Mouse (Mus musculus) hindbrain, postnatal 0 days (tissue): ENCODE data around the gene Bcl9l. TPM values are rescaled to one million over a fixed set of nuclear protein-coding genes. Genes with fewer than 3 reads are reported as not detected.

Source experiments
- ATAC-seq: fragments of 200-750 bp; cut with Nextera tagmentation; 2 replicates; pipeline ENCODE4 v1.8.0; 2017; ENCODE audit warnings: mild to moderate bottlenecking, moderate TSS enrichment, moderate library complexity
- DNase-seq: peaks from one replicate; pipeline ENCODE4 v3.0.0-alpha.2; 2015; ENCODE audit warnings: low spot score
- H3K27ac ChIP-seq: fragments of 300-500 bp; sonication (generic); 2 replicates; pipeline ENCODE4 v1.5.1; 2014; ENCODE audit warnings: mild to moderate bottlenecking
- H3K27me3 ChIP-seq: fragments of 300-500 bp; sonication (generic); 2 replicates; pipeline ENCODE4 v1.6.1; 2014; ENCODE audit warnings: low read length, mixed read lengths; ENCODE audit not compliant: insufficient read depth
- H3K36me3 ChIP-seq: fragments of 300-500 bp; sonication (generic); 2 replicates; pipeline ENCODE4 v1.6.1; 2014; ENCODE audit warnings: low read length, mixed read lengths; ENCODE audit not compliant: insufficient read depth
- H3K4me1 ChIP-seq: fragments of 300-500 bp; sonication (generic); 2 replicates; pipeline ENCODE4 v1.6.1; 2014; ENCODE audit warnings: antibody characterized with exemption, low read length, mixed read lengths; ENCODE audit not compliant: insufficient read depth
- H3K4me2 ChIP-seq: fragments of 300-500 bp; sonication (generic); 2 replicates; pipeline ENCODE4 v1.6.1; 2014; ENCODE audit warnings: low read depth, mild to moderate bottlenecking, low read length, moderate library complexity, mixed read lengths
- H3K4me3 ChIP-seq: fragments of 300-500 bp; sonication (generic); 2 replicates; pipeline ENCODE4 v1.5.1; 2014; ENCODE audit warnings: low read length
- H3K9ac ChIP-seq: fragments of 300-500 bp; sonication (generic); replicated peaks from 2 replicates; pipeline ENCODE4 v1.6.1; 2014; ENCODE audit warnings: mild to moderate bottlenecking, low read length, moderate library complexity, mixed read lengths
- H3K9me3 ChIP-seq: fragments of 300-500 bp; sonication (generic); 2 replicates; pipeline ENCODE4 v1.6.1; 2016; ENCODE audit warnings: low read length, mixed read lengths
- CTCF ChIP-seq: IDR thresholded peaks from 2 replicates; pipeline ENCODE4 v1.5.1; 2016; ENCODE audit warnings: antibody characterized with exemption, control low read depth, low read depth
- WGBS: fragments of 180-500 bp; shearing (Covaris S2); extraction: QIAGEN DNeasy Blood & Tissue Kit; methylation state at CpG from one replicate; pipeline ENCODE4 v1.1.7; 2014; 5-methylcytosine and 5-hydroxymethylcytosine counted together
- polyA plus RNA-seq: library from polyadenylated mRNA; unstranded; fragments of >200 nt; fragmentation: Nextera tagmentation; extraction: Ambion mirVana; gene quantifications from 2 replicates; pipeline ENCODE4 v1.2.1, GENCODE M21; 2015
- total RNA-seq: library from RNA; depleted of rRNA; stranded (reverse); fragments of >200 nt; gene quantifications from 2 replicates; pipeline ENCODE4 v1.2.3, GENCODE M21; 2014

Bcl9l gene
- total and polyA plus RNA-seq, 2 experiments from 2014 or later = 8.4 to 32.7 TPM

DNA sequence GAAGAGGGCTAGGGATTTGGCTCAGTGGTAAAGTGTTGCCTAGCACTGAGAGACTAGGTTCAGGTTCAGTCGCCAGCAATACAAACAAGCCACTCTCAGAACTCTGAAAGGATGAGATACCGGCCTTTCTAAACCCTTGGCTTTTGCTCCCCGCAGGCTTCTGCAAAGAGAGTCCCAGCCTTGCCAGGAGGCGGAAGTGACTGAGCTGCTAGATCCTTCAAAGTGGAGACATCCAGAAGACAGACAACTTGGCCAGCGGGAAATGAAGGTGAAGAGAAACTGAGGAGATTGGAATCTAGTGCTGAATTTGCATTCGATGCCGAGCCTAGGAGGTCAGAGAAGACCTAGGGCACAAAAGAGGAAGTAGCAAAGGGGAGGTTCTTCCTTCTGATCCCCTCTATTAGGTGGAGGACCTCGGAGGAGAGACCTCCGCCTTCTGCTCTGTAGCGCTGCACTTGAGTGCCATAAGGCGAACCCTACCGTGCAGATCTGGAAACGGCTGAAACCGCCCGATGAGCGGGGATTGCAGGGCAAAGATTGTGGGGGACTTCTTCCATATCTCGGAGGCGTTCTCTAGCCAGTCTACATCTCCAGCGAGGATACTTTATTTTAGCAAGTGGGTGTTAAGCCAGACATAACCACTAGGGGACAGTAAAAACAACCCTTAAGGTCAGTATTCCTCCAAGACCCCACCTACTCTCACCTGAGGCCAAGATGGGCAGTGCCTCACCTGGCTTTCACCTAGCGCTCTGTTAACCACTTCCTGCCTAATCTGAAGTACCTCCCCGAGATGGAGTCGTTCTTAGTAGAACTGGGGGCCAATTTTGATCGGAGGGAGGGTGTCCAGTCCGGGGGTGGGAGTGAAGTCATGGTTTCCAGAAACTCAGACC, 5.0 kb upstream of the Bcl9l start:
- Histone ChIP-seq H3K36me3 (no peaks in the 10 kb centered on the region), H3K4me2 (peak overlapping the region; percentile 78), H3K4me3 (peak overlapping the region; percentile 79), H3K4me1 (0 out of 2 replicates have a peak, but pooled peaks cover 7% of the 10 kb centered on the region), H3K27me3 (no peaks in the 10 kb centered on the region), H3K9me3 (no peaks in the 10 kb centered on the region), H3K9ac (peak overlapping the region; percentile 74), H3K27ac (peak overlapping the region; percentile 95)
- DNase-seq = peak; percentile 89
- peak; percentile 93 for TF ChIP-seq CTCF
- 7% methylated on average over 24 of the region's 24 CpGs for WGBS
- no peak for ATAC-seq

- peak; percentile 94 for DNase-seq
- Histone ChIP-seq H3K9me3 (no peaks in the 10 kb centered on the region), H3K4me1 (0 out of 2 replicates have a peak, but pooled peaks cover 7% of the 10 kb centered on the region), H3K27me3 (no peaks in the 10 kb centered on the region), H3K4me3 (peak overlapping the region; percentile 79), H3K36me3 (no peaks in the 10 kb centered on the region), H3K4me2 (peak overlapping the region; percentile 78), H3K27ac (peak overlapping the region; percentile 95), H3K9ac (peak overlapping the region; percentile 74)
- TF ChIP-seq CTCF = no peak
- WGBS = under 1% methylated on average over 21 of the region's 27 CpGs
- peak; percentile 76 for ATAC-seq
Observed at GRCm38 (mm10) chr9:44478229-44478921, 4.2 kb upstream of the Bcl9l start.

GRCm38 (mm10) chr9:44478959-44479605, 3.5 kb upstream of the Bcl9l start:
- H3K9ac ChIP-seq = peak overlapping the region; percentile 74
- peaks cover 9% of the 10 kb centered on the region; the same call in 1 of the 2 replicates for H3K4me1 ChIP-seq
- no peaks in the 10 kb centered on the region for H3K36me3 ChIP-seq
- peak; percentile 45 for TF ChIP-seq CTCF
- H3K4me3 ChIP-seq = peak overlapping the region; percentile 79
- peak overlapping the region; percentile 95 for H3K27ac ChIP-seq
- under 1% methylated on average over 29 of the region's 29 CpGs for WGBS
- H3K27me3 ChIP-seq = no peaks in the 10 kb centered on the region
- H3K4me2 ChIP-seq = peak overlapping the region; percentile 78
- DNase-seq (peak; percentile 93), ATAC-seq (peak; percentile 80)
- no peaks in the 10 kb centered on the region for H3K9me3 ChIP-seq

DNA sequence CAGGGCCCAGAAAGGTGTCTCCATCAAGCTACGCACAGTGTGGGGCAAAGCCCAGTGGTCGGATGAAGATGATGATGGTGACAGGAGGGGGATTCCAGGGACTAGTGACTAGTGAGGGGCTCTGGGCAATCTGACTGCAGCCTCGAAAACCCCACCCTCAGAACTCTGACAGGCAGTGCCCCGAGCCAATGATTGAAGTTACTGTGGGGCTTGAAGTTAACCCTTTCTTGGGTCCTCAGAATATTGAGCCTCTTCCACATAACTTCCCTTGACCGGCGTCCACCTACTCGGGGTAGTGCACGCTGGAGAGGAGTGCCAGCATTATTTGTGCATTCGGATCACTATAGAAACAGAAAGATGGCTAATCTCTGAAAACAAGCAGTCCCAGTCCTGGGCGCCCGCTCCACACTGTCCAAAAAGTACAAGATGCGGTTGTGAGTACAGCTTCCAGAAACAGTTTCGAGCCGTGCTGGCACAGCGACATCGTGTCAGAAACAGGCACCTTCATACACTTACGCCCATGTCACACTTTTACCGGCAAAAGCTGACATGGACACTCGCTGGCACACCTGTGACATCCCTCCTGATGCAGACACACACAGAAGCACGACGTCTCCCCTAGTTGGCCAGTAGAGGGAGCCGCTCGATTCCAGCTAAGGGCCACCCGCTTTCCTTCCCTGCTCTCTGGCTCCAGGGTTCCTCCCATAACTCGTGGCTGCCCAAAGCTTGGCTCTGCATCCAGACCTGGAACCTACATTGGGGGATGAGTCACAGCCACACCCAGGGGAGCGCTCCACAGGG, 2.8 kb upstream of the Bcl9l start:
- H3K27me3 ChIP-seq = no peaks in the 10 kb centered on the region
- H3K4me1 ChIP-seq = peaks cover 16% of the 10 kb centered on the region
- H3K9me3 ChIP-seq = no peaks in the 10 kb centered on the region
- no peaks in the 10 kb centered on the region for H3K36me3 ChIP-seq
- H3K9ac ChIP-seq = peak overlapping the region; percentile 74
- peak overlapping the region; percentile 79 for H3K4me3 ChIP-seq
- DNase-seq = peak; percentile 92
- peak; percentile 48 for ATAC-seq
- peak overlapping the region; percentile 78 for H3K4me2 ChIP-seq
- WGBS = under 1% methylated on average over 26 of the region's 26 CpGs
- H3K27ac ChIP-seq = peak overlapping the region; percentile 95
- TF ChIP-seq CTCF = peak; percentile 94

- Histone ChIP-seq H3K9ac (peak overlapping the region; percentile 98; the same call in 1 of the 2 replicates), H3K27ac (peak overlapping the region; percentile 95), H3K4me3 (peak overlapping the region; percentile 87), H3K4me1 (peaks cover 38% of the 10 kb centered on the region), H3K4me2 (peak overlapping the region; percentile 88), H3K36me3 (no peaks in the 10 kb centered on the region), H3K9me3 (no peaks in the 10 kb centered on the region), H3K27me3 (no peaks in the 10 kb centered on the region)
- ATAC-seq = no peak
- WGBS = 9% methylated on average over 3 of the region's 3 CpGs
- no peak for DNase-seq
- no peak for TF ChIP-seq CTCF
Observed at GRCm38 (mm10) chr9:44482112-44482511, 513 bp upstream of the Bcl9l start.
